Mouse (Mus musculus) bone marrow macrophage, adult 2 months (primary cell): ENCODE data around the gene Trp53i13.

Experiments used
- CTCF ChIP-seq: IDR thresholded peaks from 2 replicates; pipeline ENCODE4 v1.5.1; 2012; ENCODE audit warnings: low read depth, mild to moderate bottlenecking, low read length, moderate library complexity
- POLR2A ChIP-seq: IDR thresholded peaks from 2 replicates; pipeline ENCODE4 v1.6.1; 2012; ENCODE audit warnings: mild to moderate bottlenecking, low read depth, low read length, borderline replicate concordance

- no peak for TF ChIP-seq CTCF
- TF ChIP-seq POLR2A: no peak
These were observed 16.4 kb downstream of the Trp53i13 start for GRCm38 (mm10) chr11:77499354-77499753.
